Mouse (Mus musculus): Measurements from ENCODE around the gene Ell2. TPM values are rescaled to one million over a fixed set of nuclear protein-coding genes. Genes with fewer than 3 reads are reported as not detected.

Gene Ell2
- polyA plus RNA-seq (2015; fragmentation: Illumina TruSeq; extraction: RNeasy Lipid Tissue Mini Kit (QIAGEN cat#74804); ENCODE audit: insufficient read depth, low replicate concordance), result 30.3 TPM

DNA sequence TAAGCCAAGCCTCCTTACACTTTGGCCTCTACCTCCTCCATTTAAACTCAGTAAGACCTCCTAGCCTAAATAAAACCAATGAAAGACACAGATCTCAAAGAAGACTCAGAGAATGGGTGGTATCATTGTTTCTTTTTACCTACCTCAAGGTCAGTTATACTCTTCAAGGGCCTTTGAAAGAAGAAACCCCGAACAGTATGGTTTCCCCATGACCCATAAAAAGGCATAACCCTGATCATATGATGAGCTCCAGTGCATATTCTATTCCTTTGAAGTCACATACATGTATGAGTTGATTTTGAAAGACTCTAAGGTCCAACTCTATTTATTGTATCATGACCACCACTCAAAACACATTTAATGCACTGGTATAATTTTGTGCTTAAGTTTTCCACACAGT lies at the start of gene Ell2:
TSS of gene Ell2 (plus strand) at position 301 of the 400 bp plus-strand sequence.

Other genes starting within 250 kb of the Ell2 start
- gene Glrx, start 133.1 kb downstream of the Ell2 start, polyA plus RNA-seq (2015; fragmentation: Illumina TruSeq; extraction: RNeasy Lipid Tissue Mini Kit (QIAGEN cat#74804); ENCODE audit: insufficient read depth, low replicate concordance), result 56.3 TPM
- 3.2 TPM for gene Rhobtb3, start 237.2 kb downstream of the Ell2 start, polyA plus RNA-seq (2015; fragmentation: Illumina TruSeq; extraction: RNeasy Lipid Tissue Mini Kit (QIAGEN cat#74804); ENCODE audit: insufficient read depth, low replicate concordance)